Mouse (Mus musculus) subcutaneous adipose tissue, adult 2 months (tissue): ENCODE results near the gene Ccdc92b. TPM values are rescaled to one million over a fixed set of nuclear protein-coding genes. Genes with fewer than 3 reads are reported as not detected.

Source experiments
- polyA plus RNA-seq: library from polyadenylated mRNA; depleted of rRNA; stranded (reverse); fragments of >200 nt; gene quantifications from 2 replicates; pipeline ENCODE4 v1.2.3, GENCODE M21; 2012; ENCODE audit warnings: low replicate concordance; rRNA removed

Ccdc92b gene
- 0.20 and 0.21 TPM in 2 replicates for polyA plus RNA-seq

GRCm38 (mm10) chr11:74619201-74619955, at the start of gene Ccdc92b:
Gene Ccdc92b, plus strand, starts transcription at chr11:74619605.

GRCm38 (mm10) chr11:74610545-74611176, 8.7 kb upstream of the Ccdc92b start, which contains the start of gene Rap1gap2:
Gene Rap1gap2, minus strand, starts transcription at chr11:74610915.

DNA sequence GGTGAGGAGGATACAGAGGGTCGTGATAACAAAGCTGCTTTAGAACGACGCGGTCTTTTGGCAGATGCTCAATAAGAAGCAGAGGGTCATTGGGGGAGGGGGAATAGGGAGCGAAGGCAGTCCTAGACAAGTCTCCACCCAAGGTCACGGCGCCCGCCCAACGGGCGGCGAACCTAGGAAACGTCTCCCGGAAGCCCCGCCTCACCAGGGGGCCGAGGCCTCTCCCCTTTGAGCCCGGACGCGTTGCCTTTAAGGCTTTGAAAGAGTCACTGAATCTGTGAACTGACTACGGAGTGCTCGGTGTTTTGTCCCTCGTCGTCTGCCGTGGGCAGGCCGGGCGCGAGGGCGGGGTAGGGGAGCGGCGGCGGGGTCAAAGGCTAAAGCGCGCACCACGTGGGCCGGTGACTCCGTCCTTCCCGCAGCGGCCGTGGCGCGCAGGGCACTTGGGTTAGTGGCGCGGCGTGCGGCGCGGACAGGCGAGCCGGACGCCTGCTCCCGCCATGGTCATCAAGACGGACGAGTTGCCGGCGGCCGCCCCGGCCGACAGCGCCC, 29.8 kb downstream of the Ccdc92b start, which contains the start of gene Cluh:
TSS of gene Cluh (plus strand) at position 401 of the 552 bp plus-strand sequence.

Other genes with a start within 250 kb of the Ccdc92b start
- 29.0 and 34.1 TPM in 2 replicates for gene Rap1gap2, start 8.7 kb upstream of the Ccdc92b start, polyA plus RNA-seq
- 102 and 136 TPM in 2 replicates for gene Cluh, start 29.9 kb downstream of the Ccdc92b start, polyA plus RNA-seq
- 31.4 and 31.7 TPM in 2 replicates for gene Pafah1b1, start 105.1 kb downstream of the Ccdc92b start, polyA plus RNA-seq
- gene Mettl16, start 151.2 kb downstream of the Ccdc92b start, polyA plus RNA-seq, result 2.4 and 5.8 TPM in 2 replicates
- gene Mnt, start 211.3 kb downstream of the Ccdc92b start, polyA plus RNA-seq, result 10.6 and 20.7 TPM in 2 replicates